Mouse (Mus musculus): ENCODE results near the gene Tenm2. TPM values are rescaled to one million over a fixed set of nuclear protein-coding genes. Genes with fewer than 3 reads are reported as not detected.

Tenm2 gene
- polyA plus RNA-seq, 1 experiment from 2014 or later = 0.28 TPM

- 78% methylated on average over 11 of the region's 11 CpGs for WGBS
- no peak overlapping the region for H3K4me2 ChIP-seq
- ATAC-seq (ENCODE audit: insufficient read depth) = no peak
Observed at GRCm38 (mm10) chr11:36228654-36229053, 1007.1 kb downstream of the Tenm2 start.

GRCm38 (mm10) chr11:36228196-36228595 lies 1007.6 kb downstream of the Tenm2 start:
- H3K9me3 ChIP-seq (ENCODE audit: low read depth, low read length) = no peaks in the 10 kb centered on the region
- DNase-seq (no peak), ATAC-seq (ENCODE audit: insufficient read depth) (no peak)
- no peak overlapping the region for H3K9ac ChIP-seq
- no peak for TF ChIP-seq CTCF (IDR thresholded peaks at IDR 0.05; ENCODE audit: low read depth)
- H3K4me3 ChIP-seq (ENCODE audit: low read depth, low read length) = no peak overlapping the region
- no peaks in the 10 kb centered on the region for H3K27me3 ChIP-seq (ENCODE audit: insufficient read depth, low read length)
- WGBS = 77% methylated on average over 6 of the region's 6 CpGs
- no peak overlapping the region for H3K27ac ChIP-seq (ENCODE audit: low read depth)
- no peak overlapping the region for H3K4me2 ChIP-seq
- H3K36me3 ChIP-seq (ENCODE audit: insufficient read depth) = no peaks in the 10 kb centered on the region
- no peaks in the 10 kb centered on the region for H3K4me1 ChIP-seq (ENCODE audit: insufficient read depth)

More at GRCm38 (mm10) chr11:36228654-36229053, 1007.1 kb downstream of the Tenm2 start:
- Histone ChIP-seq H3K4me1 (ENCODE audit: insufficient read depth) (no peaks in the 10 kb centered on the region), H3K27ac (ENCODE audit: low read depth) (no peak overlapping the region), H3K9ac (no peak overlapping the region), H3K27me3 (ENCODE audit: insufficient read depth, low read length) (no peaks in the 10 kb centered on the region), H3K9me3 (ENCODE audit: low read depth, low read length) (no peaks in the 10 kb centered on the region), H3K36me3 (ENCODE audit: insufficient read depth) (no peaks in the 10 kb centered on the region), H3K4me3 (ENCODE audit: low read depth, low read length) (no peak overlapping the region)
- no peak for DNase-seq
- no peak for TF ChIP-seq CTCF (IDR thresholded peaks at IDR 0.05; ENCODE audit: low read depth)

GRCm38 (mm10) chr11:36226061-36226460 lies 1009.7 kb downstream of the Tenm2 start:
- ATAC-seq (ENCODE audit: insufficient read depth) = no peak
- no peaks in the 10 kb centered on the region for H3K36me3 ChIP-seq (ENCODE audit: insufficient read depth)
- no peak overlapping the region for H3K9ac ChIP-seq
- no peak overlapping the region for H3K4me2 ChIP-seq
- no peaks in the 10 kb centered on the region for H3K4me1 ChIP-seq (ENCODE audit: insufficient read depth)
- TF ChIP-seq CTCF (IDR thresholded peaks at IDR 0.05; ENCODE audit: low read depth) = no peak
- no peak for DNase-seq
- H3K27ac ChIP-seq (ENCODE audit: low read depth) = no peak overlapping the region
- H3K9me3 ChIP-seq (ENCODE audit: low read depth, low read length) = no peaks in the 10 kb centered on the region
- H3K27me3 ChIP-seq (ENCODE audit: insufficient read depth, low read length) = no peaks in the 10 kb centered on the region
- no peak overlapping the region for H3K4me3 ChIP-seq (ENCODE audit: low read depth, low read length)
- WGBS = 44% methylated on average over 3 of the region's 3 CpGs

DNA sequence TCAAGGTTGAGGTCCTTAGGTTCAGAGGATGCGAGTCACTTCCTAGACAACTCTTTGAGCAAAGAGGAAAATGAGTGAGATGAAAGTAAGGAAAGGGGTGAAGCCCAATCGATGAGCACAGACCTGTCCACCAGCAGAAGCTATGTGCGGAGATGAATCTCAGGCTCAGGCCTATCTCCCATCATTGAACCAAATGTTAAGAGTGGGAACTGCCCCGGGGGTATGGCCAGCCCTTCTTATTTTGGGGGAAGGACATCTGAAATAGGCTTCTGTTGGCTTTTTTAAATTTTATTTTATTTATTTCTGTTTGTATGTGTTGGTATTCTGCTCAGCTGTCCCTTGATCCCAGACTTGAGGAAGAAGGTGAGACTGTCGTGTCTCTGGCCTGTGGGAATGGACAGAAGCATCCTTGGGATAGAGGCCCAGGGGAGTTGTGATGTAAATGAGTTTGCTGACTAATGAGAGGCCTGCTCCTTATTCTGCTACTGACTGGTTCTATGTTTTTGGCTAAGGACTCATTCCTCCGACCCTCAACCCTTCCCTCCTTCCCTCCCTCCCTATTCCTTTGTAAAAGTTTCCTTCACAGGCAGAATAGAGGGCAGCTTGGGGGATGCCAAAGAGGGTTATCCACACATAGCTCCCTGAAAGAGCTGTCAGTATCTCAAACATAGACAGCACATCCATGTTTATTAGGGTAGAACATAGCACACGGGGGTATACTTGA lies 1011.9 kb downstream of the Tenm2 start:
- no peak for TF ChIP-seq CTCF (IDR thresholded peaks at IDR 0.05; ENCODE audit: low read depth)
- DNase-seq = no peak

GRCm38 (mm10) chr11:36222071-36222470 lies 1013.7 kb downstream of the Tenm2 start:
- no peaks in the 10 kb centered on the region for H3K9me3 ChIP-seq (ENCODE audit: low read depth, low read length)
- no peaks in the 10 kb centered on the region for H3K36me3 ChIP-seq (ENCODE audit: insufficient read depth)
- DNase-seq (no peak), ATAC-seq (ENCODE audit: insufficient read depth) (no peak)
- no peaks in the 10 kb centered on the region for H3K27me3 ChIP-seq (ENCODE audit: insufficient read depth, low read length)
- H3K4me3 ChIP-seq (ENCODE audit: low read depth, low read length) = no peak overlapping the region
- no peak overlapping the region for H3K4me2 ChIP-seq
- no peak overlapping the region for H3K9ac ChIP-seq
- no peak for TF ChIP-seq CTCF (IDR thresholded peaks at IDR 0.05; ENCODE audit: low read depth)
- peaks cover 2% of the 10 kb centered on the region; the same call in 1 of the 2 replicates for H3K4me1 ChIP-seq (ENCODE audit: insufficient read depth)
- WGBS = 84% methylated on average over 3 of the region's 3 CpGs
- H3K27ac ChIP-seq (ENCODE audit: low read depth) = no peak overlapping the region

More for the DNA sequence above, 1011.9 kb downstream of the Tenm2 start:
- Histone ChIP-seq H3K4me3 (ENCODE audit: low read depth, low read length) (no peak overlapping the region), H3K9ac (no peak overlapping the region), H3K36me3 (ENCODE audit: insufficient read depth) (no peaks in the 10 kb centered on the region), H3K27ac (ENCODE audit: low read depth) (no peak overlapping the region), H3K4me1 (ENCODE audit: insufficient read depth) (peaks cover 2% of the 10 kb centered on the region; the same call in 1 of the 2 replicates), H3K4me2 (no peak overlapping the region), H3K27me3 (ENCODE audit: insufficient read depth, low read length) (no peaks in the 10 kb centered on the region), H3K9me3 (ENCODE audit: low read depth, low read length) (no peaks in the 10 kb centered on the region)
- ATAC-seq (ENCODE audit: insufficient read depth) = no peak
- 80% methylated on average over 7 of the region's 7 CpGs for WGBS

DNA sequence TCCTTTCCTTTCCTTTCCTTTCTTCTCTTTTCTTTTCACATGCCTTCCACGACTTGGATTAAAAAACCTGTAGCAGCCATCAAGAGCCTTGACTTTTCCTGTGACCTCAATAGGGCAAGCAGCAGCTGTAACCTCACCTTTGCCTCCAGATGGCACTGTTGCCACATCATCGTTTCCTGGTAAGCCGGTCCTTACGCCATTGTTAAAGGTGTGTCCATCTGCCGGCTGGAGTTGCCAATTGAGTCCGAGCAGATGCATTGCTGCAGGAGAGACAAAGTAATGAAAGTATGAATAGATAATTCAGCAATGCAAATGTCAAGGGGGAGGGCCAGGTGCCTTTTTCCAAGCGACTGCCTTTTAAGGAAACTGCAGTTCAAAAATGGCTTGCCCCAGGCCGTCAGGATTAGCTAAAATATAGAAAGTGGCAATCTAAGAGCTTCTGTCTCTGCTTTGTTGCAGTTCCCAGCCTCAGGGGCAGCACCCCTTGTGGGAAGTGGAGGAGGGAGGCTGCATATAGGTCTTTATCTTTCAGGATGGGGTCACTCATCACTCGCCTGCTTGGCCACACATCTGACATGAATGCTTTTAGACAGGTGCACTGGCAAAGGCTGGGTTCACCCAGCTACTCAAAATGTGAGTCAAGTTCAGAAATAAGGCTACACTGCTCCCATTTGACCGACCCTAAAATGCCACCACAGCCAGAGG lies 1014.3 kb downstream of the Tenm2 start:
- no peaks in the 10 kb centered on the region for H3K36me3 ChIP-seq (ENCODE audit: insufficient read depth)
- DNase-seq = peak; percentile 92
- no peak overlapping the region; the same call in 1 of the 2 replicates for H3K4me3 ChIP-seq (ENCODE audit: low read depth, low read length)
- TF ChIP-seq CTCF (IDR thresholded peaks at IDR 0.05; ENCODE audit: low read depth) = peak; percentile 90
- H3K27ac ChIP-seq (ENCODE audit: low read depth) = no peak overlapping the region
- H3K4me2 ChIP-seq = peak overlapping the region; percentile 50
- 18% methylated on average over 10 of the region's 10 CpGs for WGBS
- peaks cover 2% of the 10 kb centered on the region; the same call in 1 of the 2 replicates for H3K4me1 ChIP-seq (ENCODE audit: insufficient read depth)
- H3K9me3 ChIP-seq (ENCODE audit: low read depth, low read length) = no peaks in the 10 kb centered on the region
- no peak overlapping the region for H3K9ac ChIP-seq
- no peaks in the 10 kb centered on the region for H3K27me3 ChIP-seq (ENCODE audit: insufficient read depth, low read length)
- peak; percentile 82 for ATAC-seq (ENCODE audit: insufficient read depth)

- H3K36me3 ChIP-seq (ENCODE audit: insufficient read depth) = no peaks in the 10 kb centered on the region
- ATAC-seq (ENCODE audit: insufficient read depth) (peak; percentile 54; the same call in 1 of the 2 replicates), DNase-seq (peak; percentile 32)
- no peaks in the 10 kb centered on the region for H3K9me3 ChIP-seq (ENCODE audit: low read depth, low read length)
- TF ChIP-seq CTCF (IDR thresholded peaks at IDR 0.05; ENCODE audit: low read depth) = no peak
- H3K27ac ChIP-seq (ENCODE audit: low read depth) = no peak overlapping the region
- 25% methylated on average over 5 of the region's 5 CpGs for WGBS
- no peak overlapping the region for H3K4me3 ChIP-seq (ENCODE audit: low read depth, low read length)
- no peak overlapping the region for H3K9ac ChIP-seq
- no peak overlapping the region for H3K4me2 ChIP-seq
- H3K4me1 ChIP-seq (ENCODE audit: insufficient read depth) = peaks cover 2% of the 10 kb centered on the region; the same call in 1 of the 2 replicates
- H3K27me3 ChIP-seq (ENCODE audit: insufficient read depth, low read length) = no peaks in the 10 kb centered on the region
Observed at GRCm38 (mm10) chr11:36220651-36221050, 1015.1 kb downstream of the Tenm2 start.
